Mouse (Mus musculus): Measurements from ENCODE around the gene Eif2ak4.

DNA sequence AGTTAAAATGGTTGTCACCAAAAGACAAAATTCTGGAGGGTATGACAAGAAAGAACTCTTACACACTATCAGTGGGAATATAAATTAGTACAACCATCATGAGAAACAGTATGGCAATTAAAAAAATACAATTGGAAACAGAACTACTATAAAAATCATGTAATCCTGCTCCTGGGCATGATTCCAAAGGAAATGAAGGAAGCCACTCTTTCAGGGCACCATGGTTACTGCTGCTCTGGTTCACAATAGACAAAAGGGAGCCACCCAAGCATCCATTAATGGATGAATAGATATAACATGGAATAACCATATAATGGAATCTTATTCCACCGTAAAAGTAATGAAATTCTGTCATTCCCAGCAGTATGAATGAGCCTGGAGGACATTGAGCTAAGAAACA is 8.7 kb upstream of the Eif2ak4 start:
- TF ChIP-seq POLR2A (IDR thresholded peaks at IDR 0.05; ENCODE audit: low read depth, low read length) (no peak), CTCF (IDR thresholded peaks at IDR 0.05; ENCODE audit: extremely low read depth, insufficient read depth, insufficient read length, insufficient replicate concordance) (no peak)
